Mouse (Mus musculus) liver, embryonic 16.5 days (tissue): ENCODE measurements around the gene Gm525. TPM values are rescaled to one million over a fixed set of nuclear protein-coding genes. Genes with fewer than 3 reads are reported as not detected.

Experiments
- ATAC-seq: fragments of 200-750 bp; cut with Nextera tagmentation; 2 replicates; pipeline ENCODE4 v1.8.0; 2017; ENCODE audit warnings: low read depth, mild to moderate bottlenecking, moderate number of reproducible peaks, moderate library complexity
- H3K27ac ChIP-seq: fragments of 300-500 bp; sonication (generic); 2 replicates; pipeline ENCODE4 v1.5.1; 2014; ENCODE audit warnings: mild to moderate bottlenecking, low read length
- H3K27me3 ChIP-seq: fragments of 300-500 bp; sonication (generic); 2 replicates; pipeline ENCODE4 v1.6.1; 2014; ENCODE audit warnings: low read depth, low read length, mixed read lengths; ENCODE audit not compliant: control insufficient read depth, insufficient read depth
- H3K36me3 ChIP-seq: fragments of 300-500 bp; sonication (generic); 2 replicates; pipeline ENCODE4 v1.6.1; 2014; ENCODE audit warnings: mild to moderate bottlenecking; ENCODE audit not compliant: control insufficient read depth, insufficient read depth
- H3K4me1 ChIP-seq: fragments of 300-500 bp; sonication (generic); 2 replicates; pipeline ENCODE4 v1.6.1; 2014; ENCODE audit warnings: low read depth, low read length, mixed read lengths; ENCODE audit not compliant: control insufficient read depth
- H3K4me2 ChIP-seq: fragments of 300-500 bp; sonication (generic); 2 replicates; pipeline ENCODE4 v1.6.1; 2014; ENCODE audit warnings: low read depth, low read length, mixed read lengths
- H3K4me3 ChIP-seq: fragments of 300-500 bp; sonication (generic); 2 replicates; pipeline ENCODE4 v1.5.1; 2014; ENCODE audit warnings: low read depth, mild to moderate bottlenecking, low read length
- H3K9ac ChIP-seq: fragments of 300-500 bp; sonication (generic); 2 replicates; pipeline ENCODE4 v1.6.1; 2014; ENCODE audit warnings: low read depth, low read length
- H3K9me3 ChIP-seq: fragments of 300-500 bp; sonication (generic); replicated peaks from 2 replicates; pipeline ENCODE4 v1.6.1; 2016; ENCODE audit warnings: low read length; ENCODE audit not compliant: control insufficient read depth
- WGBS: fragments of 180-500 bp; shearing (Covaris S2); extraction: QIAGEN DNeasy Blood & Tissue Kit; methylation state at CpG from one replicate; pipeline ENCODE4 v1.1.7; 2014; ENCODE audit not compliant: insufficient replicate concordance; 5-methylcytosine and 5-hydroxymethylcytosine counted together
- polyA plus RNA-seq: library from polyadenylated mRNA; unstranded; fragments of >200 nt; fragmentation: Nextera tagmentation; extraction: Ambion mirVana; gene quantifications from 2 replicates; pipeline ENCODE4 v1.2.1, GENCODE M21; 2015

Gm525 gene
- polyA plus RNA-seq, 1 experiment from 2014 or later: 0.18 TPM

DNA sequence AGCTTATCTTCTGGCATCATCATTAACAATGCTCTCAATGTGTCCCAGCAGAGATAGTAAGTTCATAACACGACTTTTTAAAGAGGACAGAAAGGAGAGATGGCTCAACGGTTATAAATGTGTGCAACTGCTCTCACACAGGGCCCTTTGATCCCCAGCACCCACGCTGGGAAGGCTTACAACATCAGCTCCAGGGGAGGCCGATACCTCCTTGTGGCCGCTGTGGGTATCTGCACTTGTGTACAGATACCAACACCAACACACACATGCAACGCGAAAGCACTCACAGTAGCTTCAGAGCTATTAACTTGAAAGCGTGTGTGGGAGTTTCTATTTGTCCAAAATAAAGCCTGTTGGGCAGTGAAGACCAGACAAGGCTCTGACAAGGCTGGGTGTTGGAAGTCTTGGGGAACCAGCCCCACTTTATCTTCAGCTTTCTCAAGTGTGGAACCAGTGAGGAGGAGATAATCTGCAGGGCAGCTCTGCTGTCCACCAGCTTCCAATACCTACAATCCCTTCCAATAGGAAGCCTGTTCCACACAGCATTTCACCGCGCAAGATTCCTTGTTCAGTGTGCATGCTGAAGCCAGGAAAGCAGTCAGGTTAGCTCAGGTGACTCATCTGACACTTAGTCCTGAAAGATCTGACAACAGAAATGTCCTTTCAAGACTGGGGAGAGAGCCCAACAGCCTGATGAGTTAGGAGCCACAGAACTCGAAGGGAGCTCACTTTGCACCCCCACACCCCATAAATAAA, 14.9 kb upstream of the Gm525 start:
- H3K27ac ChIP-seq: no peak overlapping the region
- no peaks in the 10 kb centered on the region for H3K9me3 ChIP-seq
- no peaks in the 10 kb centered on the region for H3K36me3 ChIP-seq
- H3K4me3 ChIP-seq: no peak overlapping the region
- WGBS: 64% methylated on average over 11 of the region's 11 CpGs
- peaks cover 19% of the 10 kb centered on the region for H3K4me1 ChIP-seq
- no peak overlapping the region for H3K4me2 ChIP-seq
- ATAC-seq: no peak
- no peak overlapping the region for H3K9ac ChIP-seq
- no peaks in the 10 kb centered on the region for H3K27me3 ChIP-seq

DNA sequence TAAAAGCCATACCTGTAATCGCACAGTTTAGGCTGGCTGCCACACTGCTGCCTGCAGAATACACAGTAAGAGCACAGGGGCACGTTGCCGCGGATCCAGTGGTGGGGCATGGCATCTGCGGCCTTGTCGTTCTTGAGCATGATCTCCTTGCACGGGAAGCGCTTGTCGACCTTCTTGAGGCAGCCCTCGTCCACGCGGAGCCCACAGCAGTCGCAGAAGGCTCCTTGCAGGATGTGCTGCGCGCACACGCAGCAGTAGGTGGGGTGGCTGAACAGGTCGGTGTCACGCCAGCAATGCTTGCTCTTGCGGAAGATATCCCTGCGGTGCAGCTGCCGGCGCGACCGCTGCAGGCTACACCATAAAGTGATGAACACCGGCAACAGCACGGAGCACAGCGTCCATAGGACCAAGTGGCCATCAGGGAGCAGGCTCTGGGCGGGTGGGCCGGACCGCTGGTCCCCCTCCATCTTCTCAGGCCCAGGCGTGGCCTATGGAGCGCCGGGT, 13.7 kb upstream of the Gm525 start:
- peak; percentile 38 for ATAC-seq
- peaks cover 25% of the 10 kb centered on the region for H3K4me1 ChIP-seq

DNA sequence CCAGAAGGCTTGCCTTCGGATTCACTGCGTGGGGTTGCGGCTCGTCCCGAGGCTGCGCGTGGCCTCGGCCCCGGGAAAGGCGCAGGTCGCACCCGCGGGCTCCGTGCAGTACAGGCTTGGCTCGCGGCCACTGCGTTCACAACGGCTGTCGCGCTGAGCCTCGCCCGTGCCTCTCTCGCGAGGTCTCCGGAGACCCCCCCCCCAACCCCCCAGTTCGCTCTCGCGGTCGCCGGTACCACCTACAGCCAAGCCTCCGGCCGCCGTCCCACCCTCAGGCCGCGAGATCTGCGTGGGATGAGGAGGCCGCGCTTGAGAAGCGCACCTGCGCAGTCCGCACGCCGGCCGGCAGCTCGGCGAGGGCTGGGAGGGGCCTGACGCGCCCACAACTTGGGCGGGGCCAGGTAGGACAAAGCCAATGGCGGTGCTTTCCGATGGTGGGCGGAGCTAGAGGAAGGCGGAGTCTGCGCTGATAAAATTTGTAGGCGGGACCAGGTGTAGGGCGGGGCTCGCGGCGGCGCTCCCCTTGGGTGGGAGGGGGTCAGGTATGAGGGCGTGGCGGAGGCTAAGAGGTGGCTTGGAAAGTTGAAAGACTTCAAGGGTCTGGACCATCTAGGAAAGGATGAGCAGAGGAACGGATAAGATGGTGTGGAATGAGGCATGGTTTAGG, 13.1 kb upstream of the Gm525 start:
- WGBS: under 1% methylated on average over 63 of the region's 63 CpGs
- no peaks in the 10 kb centered on the region for H3K27me3 ChIP-seq
- ATAC-seq: peak; percentile 90
- H3K36me3 ChIP-seq: no peaks in the 10 kb centered on the region
- no peaks in the 10 kb centered on the region for H3K9me3 ChIP-seq
- peaks cover 25% of the 10 kb centered on the region for H3K4me1 ChIP-seq
- H3K4me2 ChIP-seq: peak overlapping the region; percentile 98
- peak overlapping the region; percentile 64 for H3K9ac ChIP-seq
- peak overlapping the region; percentile 71 for H3K4me3 ChIP-seq
- H3K27ac ChIP-seq: no peak overlapping the region

More for the DNA sequence above, 13.7 kb upstream of the Gm525 start:
- Histone ChIP-seq H3K4me3 (peak overlapping the region; percentile 71), H3K27ac (no peak overlapping the region), H3K4me2 (peak overlapping the region; percentile 98), H3K9me3 (no peaks in the 10 kb centered on the region), H3K27me3 (no peaks in the 10 kb centered on the region), H3K36me3 (no peaks in the 10 kb centered on the region), H3K9ac (peak overlapping the region; percentile 64)
- under 1% methylated on average over 33 of the region's 33 CpGs for WGBS

DNA sequence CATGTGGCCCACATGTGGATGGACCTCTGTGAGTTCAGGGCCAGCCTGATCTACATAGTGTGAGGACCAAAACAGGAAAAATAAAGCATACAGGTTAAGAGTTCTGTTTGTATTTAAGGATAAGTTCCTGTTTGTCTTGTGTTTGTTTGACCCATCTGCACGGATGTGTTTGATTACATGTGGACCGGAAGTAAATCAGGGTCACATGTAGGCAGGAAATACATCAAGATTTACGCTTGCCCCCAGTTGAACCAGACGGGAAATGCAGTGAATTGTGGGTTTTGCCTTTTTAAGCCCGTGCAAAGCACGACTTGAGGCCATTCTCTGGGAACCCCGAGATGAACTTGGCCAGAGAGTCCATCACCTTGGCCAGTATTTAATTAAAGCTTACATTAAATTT, 12.3 kb upstream of the Gm525 start:
- H3K4me1 ChIP-seq: peaks cover 25% of the 10 kb centered on the region
- no peak for ATAC-seq

DNA sequence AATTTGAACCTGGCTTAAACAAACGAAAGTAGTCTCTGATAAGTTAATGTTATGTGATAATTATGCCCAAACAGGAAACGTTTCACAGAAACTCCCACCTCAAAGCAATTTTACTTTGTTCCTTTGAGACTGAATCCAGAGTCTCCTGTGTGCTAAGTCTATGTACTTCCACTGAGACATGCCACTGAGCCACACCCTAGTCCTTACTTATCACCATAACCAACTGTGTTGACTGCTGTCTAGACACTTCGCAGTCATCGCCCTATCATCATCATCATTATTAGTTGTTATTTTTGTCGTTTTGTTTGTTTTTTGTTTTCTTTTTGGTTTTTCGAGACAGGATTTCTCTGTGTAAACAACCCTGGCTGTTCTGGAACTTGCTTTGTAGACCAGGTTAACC, 9.3 kb upstream of the Gm525 start:
- WGBS: 28% methylated on average over 6 of the region's 6 CpGs
- H3K9ac ChIP-seq: no peak overlapping the region
- no peak overlapping the region for H3K27ac ChIP-seq
- no peak overlapping the region for H3K4me3 ChIP-seq
- H3K27me3 ChIP-seq: no peaks in the 10 kb centered on the region
- H3K9me3 ChIP-seq: no peaks in the 10 kb centered on the region
- H3K36me3 ChIP-seq: no peaks in the 10 kb centered on the region
- no peak for ATAC-seq
- no peak overlapping the region for H3K4me2 ChIP-seq
- peaks cover 21% of the 10 kb centered on the region for H3K4me1 ChIP-seq

More for the DNA sequence above, 12.3 kb upstream of the Gm525 start:
- Histone ChIP-seq H3K4me2 (no peak overlapping the region), H3K4me3 (no peak overlapping the region), H3K27ac (no peak overlapping the region), H3K9me3 (no peaks in the 10 kb centered on the region), H3K9ac (no peak overlapping the region), H3K27me3 (no peaks in the 10 kb centered on the region), H3K36me3 (no peaks in the 10 kb centered on the region)
- 48% methylated on average over 7 of the region's 7 CpGs for WGBS

DNA sequence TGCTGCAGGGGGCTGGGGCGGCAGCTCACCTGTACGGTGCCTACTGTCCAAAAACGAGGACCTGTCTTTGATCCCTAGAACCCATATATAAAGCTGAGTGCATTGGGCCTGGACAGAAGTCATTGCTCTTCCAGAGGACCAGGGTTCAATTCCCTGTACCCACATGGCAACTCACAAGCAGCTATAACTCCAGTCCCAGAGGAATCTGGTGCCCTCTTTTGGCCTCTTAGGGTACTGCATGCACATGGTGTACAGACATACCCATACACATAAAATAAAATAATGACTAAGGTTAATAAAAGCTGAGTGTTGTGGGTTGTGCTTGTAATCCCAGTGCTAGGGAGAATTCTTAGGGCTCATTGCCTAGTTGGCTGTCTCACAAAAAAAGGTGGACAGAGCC, 8.3 kb upstream of the Gm525 start:
- 91% methylated on average over 3 of the region's 3 CpGs for WGBS
- Histone ChIP-seq H3K4me1 (peaks cover 11% of the 10 kb centered on the region), H3K27me3 (no peaks in the 10 kb centered on the region), H3K9me3 (no peaks in the 10 kb centered on the region), H3K4me3 (no peak overlapping the region), H3K36me3 (no peaks in the 10 kb centered on the region), H3K9ac (no peak overlapping the region), H3K4me2 (no peak overlapping the region), H3K27ac (no peak overlapping the region)
- no peak for ATAC-seq

DNA sequence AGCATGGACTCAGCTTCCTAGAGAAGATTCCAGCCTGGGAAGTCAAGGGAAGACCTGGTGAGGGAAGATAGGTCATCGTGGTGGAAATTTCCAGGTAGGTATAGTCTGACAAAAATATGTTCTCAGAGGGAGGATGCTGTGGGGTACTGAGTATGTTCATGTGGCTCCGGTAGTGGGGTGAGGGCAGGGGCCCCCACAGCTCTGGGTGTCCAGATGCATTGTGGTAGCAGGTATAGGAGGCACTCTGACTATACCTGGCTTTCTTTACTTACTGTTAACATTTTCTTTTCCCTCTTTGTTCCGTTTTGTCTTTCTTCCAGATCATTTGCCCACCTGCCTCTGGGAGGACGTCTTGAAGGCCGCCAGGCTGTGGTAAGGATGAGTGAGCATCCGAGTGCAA, 7.5 kb upstream of the Gm525 start:
- Histone ChIP-seq H3K9me3 (no peaks in the 10 kb centered on the region), H3K36me3 (no peaks in the 10 kb centered on the region), H3K27ac (no peak overlapping the region), H3K4me3 (no peak overlapping the region), H3K4me2 (no peak overlapping the region), H3K4me1 (peaks cover 6% of the 10 kb centered on the region; the same call in 1 of the 2 replicates), H3K27me3 (no peaks in the 10 kb centered on the region), H3K9ac (no peak overlapping the region)
- WGBS: 63% methylated on average over 6 of the region's 6 CpGs
- no peak for ATAC-seq

DNA sequence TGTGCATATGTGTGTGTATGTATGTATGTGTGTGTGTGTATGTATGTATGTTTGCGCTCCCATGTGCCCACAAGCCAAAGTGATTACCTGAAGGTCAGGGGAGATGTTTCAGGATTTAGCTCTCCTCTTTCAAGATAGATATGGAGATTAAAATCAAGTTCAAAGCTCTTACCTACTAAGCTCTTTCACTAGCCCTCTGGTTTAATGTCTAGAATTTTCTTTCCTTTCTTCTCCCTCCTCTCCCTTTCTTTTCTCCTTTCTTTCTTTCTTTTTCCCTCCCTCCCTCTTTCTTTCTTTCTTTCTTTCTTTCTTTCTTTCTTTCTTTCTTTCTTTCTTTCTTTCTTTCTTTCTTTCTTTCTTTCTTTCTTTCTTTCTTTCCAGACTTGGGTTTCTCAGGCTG, 6.9 kb upstream of the Gm525 start, which contains the start of gene Dgke:
Gene Dgke, minus strand, starts transcription at position 101 of the 400 bp plus-strand sequence.
- Histone ChIP-seq H3K4me3 (no peak within 1 kb of the TSS), H3K36me3 (no peaks in the 10 kb centered on the region), H3K27ac (no peak within 1 kb of the TSS), H3K4me2 (no peak within 1 kb of the TSS), H3K4me1 (peaks cover 6% of the 10 kb centered on the region; the same call in 1 of the 2 replicates), H3K9me3 (no peaks in the 10 kb centered on the region), H3K27me3 (no peaks in the 10 kb centered on the region), H3K9ac (no peak within 1 kb of the TSS)
- 75% methylated on average over 1 of the region's 1 CpGs for WGBS
- no peak for ATAC-seq

DNA sequence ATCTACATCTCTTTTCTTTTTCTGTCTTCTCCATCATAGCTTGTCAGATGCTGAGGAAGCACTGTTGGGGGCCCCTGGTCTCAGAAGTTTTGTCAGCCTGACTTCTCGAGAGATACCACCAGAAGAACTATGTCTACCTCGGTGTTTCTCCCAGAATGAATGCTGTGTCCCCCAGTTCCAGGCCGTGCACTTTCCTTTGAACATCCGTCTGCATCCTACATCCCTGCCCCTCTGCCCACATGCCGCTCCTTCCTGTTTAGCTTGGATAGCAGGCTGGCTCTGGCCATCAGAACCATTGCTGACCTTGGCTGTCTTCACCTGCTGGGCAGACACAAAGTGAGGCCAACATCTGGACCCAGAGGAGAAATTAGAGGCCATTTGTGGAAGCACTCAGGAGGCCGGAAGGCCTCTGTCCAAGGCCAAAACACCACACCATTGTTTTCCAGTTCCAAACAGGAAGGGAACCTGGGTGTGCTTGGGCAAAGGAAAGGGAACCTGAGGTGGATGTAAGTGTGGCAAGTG, 6.3 kb upstream of the Gm525 start:
- no peak overlapping the region for H3K4me2 ChIP-seq
- no peaks in the 10 kb centered on the region for H3K9me3 ChIP-seq
- no peak overlapping the region for H3K27ac ChIP-seq
- H3K4me3 ChIP-seq: no peak overlapping the region
- ATAC-seq: no peak
- no peaks in the 10 kb centered on the region for H3K36me3 ChIP-seq
- H3K27me3 ChIP-seq: no peaks in the 10 kb centered on the region
- no peak overlapping the region for H3K9ac ChIP-seq
- WGBS: 53% methylated on average over 6 of the region's 6 CpGs
- peaks cover 6% of the 10 kb centered on the region; the same call in 1 of the 2 replicates for H3K4me1 ChIP-seq
